Mouse (Mus musculus): Measurements from ENCODE around the gene Epb41l3. TPM values are rescaled to one million over a fixed set of nuclear protein-coding genes. Genes with fewer than 3 reads are reported as not detected.

Gene Epb41l3
- total RNA-seq, 1 experiment from 2014 or later = 21.2 TPM

DNA sequence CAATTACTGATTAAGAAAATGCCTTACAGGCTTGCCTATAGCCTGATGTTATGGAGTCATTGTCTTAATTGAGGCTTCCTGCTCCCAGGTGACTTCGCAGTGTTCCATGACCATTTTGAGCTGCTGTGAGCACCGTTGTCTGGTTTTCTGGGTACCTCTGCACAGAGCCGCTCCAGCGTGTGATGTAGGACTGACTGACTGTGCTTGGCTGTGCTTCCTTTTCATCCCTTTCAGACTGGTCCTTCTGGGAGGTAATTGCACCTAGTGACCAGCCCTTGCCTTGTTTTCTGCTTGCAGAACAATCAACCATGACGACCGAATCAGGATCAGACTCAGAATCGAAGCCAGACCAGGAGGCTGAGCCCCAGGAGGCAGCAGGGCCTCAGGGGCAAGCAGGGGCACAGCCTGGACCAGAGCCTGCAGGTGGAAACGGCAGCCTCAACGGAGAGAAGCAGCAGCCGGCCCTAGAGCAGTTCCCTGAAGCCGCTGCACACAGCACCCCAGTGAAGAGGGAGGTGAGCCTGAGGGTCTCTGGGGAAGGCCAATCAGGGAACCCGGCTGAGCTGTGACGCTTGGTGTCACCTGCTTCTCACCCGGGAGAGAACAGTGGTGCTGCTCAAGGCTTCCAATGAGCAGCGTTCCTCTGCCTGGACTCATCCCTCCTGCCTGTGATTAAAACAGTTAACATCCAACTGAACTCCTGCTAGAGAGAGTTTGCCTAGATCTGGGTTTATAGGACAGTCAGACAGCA is 132.3 kb downstream of the Epb41l3 start:
- ATAC-seq (replicated peaks in 1 of 2; ENCODE audit: insufficient read depth in 1 of 2, low FRiP score in 2 of 2, low TSS enrichment in 1 of 2, low read depth in 1 of 2, poor library complexity in 2 of 2, severe bottlenecking in 2 of 2) = no peak

GRCm38 (mm10) chr17:69211065-69211464 is 135.6 kb downstream of the Epb41l3 start:
- ATAC-seq (replicated peaks in 1 of 2; ENCODE audit: insufficient read depth in 1 of 2, low FRiP score in 2 of 2, low TSS enrichment in 1 of 2, low read depth in 1 of 2, poor library complexity in 2 of 2, severe bottlenecking in 2 of 2) = no peak

DNA sequence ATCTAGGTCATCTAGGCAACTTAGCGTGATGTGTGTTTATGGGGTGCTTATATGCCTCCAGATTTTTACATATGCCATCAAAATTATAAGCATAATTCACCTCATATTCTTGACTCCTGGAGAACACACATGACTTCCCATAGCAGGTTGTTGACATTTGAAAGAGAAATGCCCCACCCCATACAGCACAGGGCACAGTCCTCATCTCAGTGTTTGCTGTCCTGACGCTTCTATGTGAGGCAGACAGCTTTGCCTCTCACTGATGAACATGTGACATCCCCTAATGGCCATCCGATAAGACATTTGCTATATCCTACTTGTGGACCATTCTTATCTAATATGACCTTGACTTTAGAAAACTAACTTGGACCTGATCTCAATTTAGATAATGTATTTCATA is 140.6 kb downstream of the Epb41l3 start:
- no peak for ATAC-seq (replicated peaks in 1 of 2; ENCODE audit: insufficient read depth in 1 of 2, low FRiP score in 2 of 2, low TSS enrichment in 1 of 2, low read depth in 1 of 2, poor library complexity in 2 of 2, severe bottlenecking in 2 of 2)

DNA sequence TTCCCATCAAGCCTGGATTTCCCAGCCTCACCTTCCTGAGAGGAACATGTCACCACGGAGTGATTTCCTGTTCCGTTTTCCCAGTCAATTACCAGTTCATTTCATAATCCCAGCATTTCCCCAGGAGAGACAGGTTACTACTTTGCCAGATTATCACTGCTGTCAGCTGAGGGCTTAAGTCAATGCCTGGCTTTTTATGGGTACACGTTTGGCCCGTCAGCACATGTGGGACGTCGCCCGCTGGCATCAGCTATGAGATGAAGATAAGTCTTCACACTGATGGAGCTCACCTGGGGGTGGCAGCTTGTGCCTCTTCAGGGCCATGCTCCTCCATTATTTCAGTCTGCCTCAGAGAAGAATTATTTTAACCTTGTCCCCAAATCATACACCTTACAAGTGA is 145.4 kb downstream of the Epb41l3 start:
- ATAC-seq (replicated peaks in 1 of 2; ENCODE audit: insufficient read depth in 1 of 2, low FRiP score in 2 of 2, low TSS enrichment in 1 of 2, low read depth in 1 of 2, poor library complexity in 2 of 2, severe bottlenecking in 2 of 2) = no peak

DNA sequence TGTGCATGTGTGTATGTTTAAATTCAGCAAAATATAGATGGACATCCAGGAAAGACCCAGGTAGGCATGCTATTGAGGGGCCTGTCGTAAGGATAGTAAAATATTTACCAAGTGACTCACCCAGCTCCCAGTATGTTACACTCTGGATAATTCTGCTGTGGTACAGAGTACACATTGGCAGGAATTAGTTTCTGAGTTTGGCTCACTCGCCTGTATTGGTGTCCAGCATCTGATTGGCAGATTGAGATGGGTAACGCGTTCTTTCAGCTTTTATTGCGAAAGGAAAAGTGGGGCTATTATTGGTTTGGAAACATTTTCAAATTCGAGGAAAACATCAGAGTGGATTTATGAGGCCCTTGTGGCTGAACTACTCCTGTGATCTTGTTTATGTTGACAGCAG is 145.9 kb downstream of the Epb41l3 start:
- no peak for ATAC-seq (replicated peaks in 1 of 2; ENCODE audit: insufficient read depth in 1 of 2, low FRiP score in 2 of 2, low TSS enrichment in 1 of 2, low read depth in 1 of 2, poor library complexity in 2 of 2, severe bottlenecking in 2 of 2)

DNA sequence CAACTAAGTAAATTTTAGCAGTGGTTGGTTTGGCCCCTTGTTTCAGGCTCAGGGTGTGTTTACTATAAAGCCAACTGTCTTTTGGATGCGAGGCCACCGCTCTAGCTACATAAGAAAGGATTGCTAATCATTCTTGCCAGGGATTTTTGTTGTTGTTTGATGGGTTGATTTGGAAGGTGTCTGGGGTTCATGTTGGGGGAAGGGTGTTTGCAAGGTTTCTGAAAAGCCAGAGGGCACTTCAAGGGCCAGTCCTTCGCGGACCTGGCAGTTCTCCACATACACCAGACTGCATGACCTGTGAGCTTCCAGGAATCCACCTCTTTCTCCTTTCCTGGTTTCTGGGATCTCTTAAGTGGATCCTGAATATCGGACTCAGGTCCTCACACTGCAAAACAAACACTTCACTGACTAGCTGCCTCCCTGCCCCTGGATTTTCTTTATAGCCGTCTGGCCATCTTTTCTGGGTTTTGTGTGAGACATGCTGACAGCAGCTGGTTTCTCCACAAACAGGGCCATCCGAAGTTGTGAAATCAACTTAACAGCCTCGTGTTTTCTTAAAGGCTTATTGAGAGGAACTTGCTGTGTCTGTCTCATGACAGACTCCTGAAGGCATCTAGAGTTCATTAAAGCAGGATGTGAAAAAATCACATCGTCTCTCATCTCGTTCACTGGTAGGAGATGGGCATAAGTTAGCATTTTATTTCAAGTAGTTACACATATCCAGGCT is 146.6 kb downstream of the Epb41l3 start:
- ATAC-seq (replicated peaks in 1 of 2; ENCODE audit: insufficient read depth in 1 of 2, low FRiP score in 2 of 2, low TSS enrichment in 1 of 2, low read depth in 1 of 2, poor library complexity in 2 of 2, severe bottlenecking in 2 of 2) = no peak

DNA sequence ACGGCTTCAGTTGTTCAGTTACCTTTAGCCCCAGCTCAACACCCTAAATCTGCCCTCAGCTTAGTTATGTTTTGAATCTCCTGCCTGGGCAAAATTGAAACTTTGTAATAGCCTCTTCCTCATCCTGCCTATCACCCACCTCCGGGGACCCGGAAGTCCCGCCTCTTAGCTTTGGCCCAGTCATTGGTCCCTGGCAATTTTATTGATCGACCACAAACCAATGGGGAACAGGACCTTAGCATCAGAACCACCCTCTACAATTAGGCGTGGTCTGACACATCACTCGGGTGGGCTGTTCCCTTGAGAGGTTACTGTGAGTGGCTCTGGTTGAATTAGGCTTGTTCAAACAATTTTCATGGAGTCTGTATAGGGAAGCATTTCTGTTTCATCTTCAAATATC is 150.5 kb downstream of the Epb41l3 start:
- 0 out of 4 replicates have a peak, but pooled peaks of 1 of the 2 experiments have one; percentile 46 for ATAC-seq (replicated peaks in 1 of 2; ENCODE audit: insufficient read depth in 1 of 2, low FRiP score in 2 of 2, low TSS enrichment in 1 of 2, low read depth in 1 of 2, poor library complexity in 2 of 2, severe bottlenecking in 2 of 2)

- ATAC-seq (replicated peaks in 1 of 2; ENCODE audit: insufficient read depth in 1 of 2, low FRiP score in 2 of 2, low TSS enrichment in 1 of 2, low read depth in 1 of 2, poor library complexity in 2 of 2, severe bottlenecking in 2 of 2) = no peak
Measured at GRCm38 (mm10) chr17:69227426-69228014, 152.0 kb downstream of the Epb41l3 start.

DNA sequence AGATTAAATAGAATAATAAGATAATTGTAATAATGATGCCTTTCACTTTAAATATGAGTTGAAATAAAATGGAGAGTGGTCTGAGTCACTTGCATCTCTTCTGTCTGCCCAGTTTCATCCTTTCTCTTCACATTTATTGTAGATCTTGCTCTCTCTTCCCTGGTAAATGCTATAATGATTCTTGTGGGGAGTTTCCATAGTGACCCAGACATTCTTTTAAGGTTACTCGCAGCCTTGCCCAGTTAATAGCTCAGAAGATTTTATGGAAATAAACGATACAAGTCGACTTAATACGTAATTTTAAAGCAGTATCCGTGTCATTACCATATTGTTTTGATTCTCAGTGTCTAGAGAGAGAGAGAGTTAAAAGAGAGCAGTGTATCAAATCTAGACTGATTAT is 154.0 kb downstream of the Epb41l3 start:
- no peak for ATAC-seq (replicated peaks in 1 of 2; ENCODE audit: insufficient read depth in 1 of 2, low FRiP score in 2 of 2, low TSS enrichment in 1 of 2, low read depth in 1 of 2, poor library complexity in 2 of 2, severe bottlenecking in 2 of 2)

- ATAC-seq (replicated peaks in 1 of 2; ENCODE audit: insufficient read depth in 1 of 2, low FRiP score in 2 of 2, low TSS enrichment in 1 of 2, low read depth in 1 of 2, poor library complexity in 2 of 2, severe bottlenecking in 2 of 2) = no peak
Measured at GRCm38 (mm10) chr17:69230131-69230621, 154.7 kb downstream of the Epb41l3 start.

DNA sequence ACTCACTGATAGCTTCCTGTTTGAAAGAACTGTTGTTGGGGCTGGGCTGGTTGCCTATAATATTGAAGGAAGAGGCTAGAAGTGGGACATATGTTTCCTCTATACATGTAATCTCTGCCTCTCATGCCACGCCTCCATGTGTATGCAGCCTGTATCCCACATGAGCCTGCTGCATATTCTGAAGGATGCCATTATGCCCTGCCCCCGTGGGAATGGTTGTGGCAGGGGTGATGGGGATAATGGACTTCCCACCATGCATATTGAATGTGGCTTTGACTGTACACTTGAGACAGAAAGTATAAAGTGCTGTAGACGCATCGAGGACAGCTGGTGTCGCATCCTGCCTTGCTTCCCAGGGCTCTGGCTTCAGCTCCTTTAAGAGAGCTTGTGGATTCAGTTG is 155.9 kb downstream of the Epb41l3 start:
- no peak for ATAC-seq (replicated peaks in 1 of 2; ENCODE audit: insufficient read depth in 1 of 2, low FRiP score in 2 of 2, low TSS enrichment in 1 of 2, low read depth in 1 of 2, poor library complexity in 2 of 2, severe bottlenecking in 2 of 2)

GRCm38 (mm10) chr17:69237172-69237571 is 161.7 kb downstream of the Epb41l3 start:
- ATAC-seq (replicated peaks in 1 of 2; ENCODE audit: insufficient read depth in 1 of 2, low FRiP score in 2 of 2, low TSS enrichment in 1 of 2, low read depth in 1 of 2, poor library complexity in 2 of 2, severe bottlenecking in 2 of 2) = no peak

DNA sequence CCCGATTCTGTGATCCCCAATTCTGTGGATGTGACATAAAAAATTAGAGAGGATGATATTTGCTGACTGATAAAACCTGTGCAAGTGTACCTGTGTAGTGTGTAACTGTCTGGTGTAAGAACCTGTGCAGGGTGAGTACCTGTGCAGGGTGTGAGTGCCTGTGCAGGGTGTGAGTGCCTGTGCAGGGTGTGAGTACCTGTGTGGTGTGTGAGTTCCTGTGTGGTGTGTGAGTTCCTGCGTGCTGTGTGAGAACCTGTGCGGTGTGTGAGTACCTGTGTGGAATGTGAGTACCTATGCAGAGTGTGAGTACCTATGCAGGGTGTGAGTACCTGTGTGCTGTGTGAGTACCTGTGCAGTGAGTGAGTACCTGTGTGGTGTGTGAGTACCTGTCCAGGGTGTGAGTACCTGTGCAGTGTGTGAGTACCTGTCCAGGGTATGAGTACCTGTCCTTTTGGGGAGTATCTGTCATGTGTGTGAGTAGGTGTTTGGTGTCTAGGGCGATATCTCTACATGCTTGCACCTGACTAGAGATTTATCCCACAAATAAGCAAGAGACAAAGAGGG is 163.4 kb downstream of the Epb41l3 start:
- ATAC-seq (replicated peaks in 1 of 2; ENCODE audit: insufficient read depth in 1 of 2, low FRiP score in 2 of 2, low TSS enrichment in 1 of 2, low read depth in 1 of 2, poor library complexity in 2 of 2, severe bottlenecking in 2 of 2) = no peak

GRCm38 (mm10) chr17:69239423-69239822 is 163.9 kb downstream of the Epb41l3 start:
- ATAC-seq (replicated peaks in 1 of 2; ENCODE audit: insufficient read depth in 1 of 2, low FRiP score in 2 of 2, low TSS enrichment in 1 of 2, low read depth in 1 of 2, poor library complexity in 2 of 2, severe bottlenecking in 2 of 2) = no peak

GRCm38 (mm10) chr17:69255834-69256233 is 180.4 kb downstream of the Epb41l3 start:
- ATAC-seq (replicated peaks in 1 of 2; ENCODE audit: insufficient read depth in 1 of 2, low FRiP score in 2 of 2, low TSS enrichment in 1 of 2, low read depth in 1 of 2, poor library complexity in 2 of 2, severe bottlenecking in 2 of 2) = no peak

GRCm38 (mm10) chr17:69256441-69256840 is 181.0 kb downstream of the Epb41l3 start:
- ATAC-seq (replicated peaks in 1 of 2; ENCODE audit: insufficient read depth in 1 of 2, low FRiP score in 2 of 2, low TSS enrichment in 1 of 2, low read depth in 1 of 2, poor library complexity in 2 of 2, severe bottlenecking in 2 of 2) = peak; percentile 77 to 83; a peak in 3 of 4 replicates

DNA sequence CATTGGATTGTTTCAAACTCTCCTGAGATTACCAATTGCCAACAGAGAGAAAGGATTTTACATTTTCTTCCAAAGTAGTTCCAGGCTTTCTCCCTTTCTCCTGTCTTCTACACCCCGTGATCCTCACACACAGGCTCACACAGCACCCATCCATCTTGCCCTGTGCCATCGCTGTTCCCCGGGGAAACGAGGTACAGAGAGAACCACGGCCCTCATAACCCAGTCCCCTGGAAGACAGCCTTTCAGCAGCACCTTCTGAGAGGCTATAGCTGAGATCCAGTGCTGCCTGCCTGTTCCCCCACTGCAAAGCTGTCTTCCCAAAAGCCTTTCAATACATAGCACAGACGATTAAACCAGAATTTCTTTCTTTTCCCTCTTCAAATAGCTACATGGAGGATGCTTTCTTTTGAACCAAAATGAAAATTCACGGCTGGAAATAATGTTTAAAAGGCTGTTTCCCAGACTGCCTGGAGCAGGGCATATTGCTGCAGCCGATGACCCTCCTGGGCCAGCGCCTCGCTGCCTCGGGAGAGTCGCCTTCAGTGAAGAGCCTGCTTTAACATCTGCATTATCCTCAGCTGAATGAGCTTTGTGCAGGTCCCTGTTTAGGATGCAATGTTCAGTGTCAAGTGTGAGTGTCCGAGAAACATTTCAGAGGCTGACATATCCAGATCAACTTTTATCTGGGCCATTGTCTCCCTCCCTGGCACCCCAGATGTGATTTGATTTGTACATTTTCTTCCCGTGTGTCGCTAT is 188.5 kb downstream of the Epb41l3 start:
- no peak for ATAC-seq (replicated peaks in 1 of 2; ENCODE audit: insufficient read depth in 1 of 2, low FRiP score in 2 of 2, low TSS enrichment in 1 of 2, low read depth in 1 of 2, poor library complexity in 2 of 2, severe bottlenecking in 2 of 2)

Data from hematopoietic stem cell, adult 5-6 weeks (primary cell).